Mouse (Mus musculus) small intestine, adult 2 months (tissue): ENCODE data around the gene Rnpep. TPM values are rescaled to one million over a fixed set of nuclear protein-coding genes. Genes with fewer than 3 reads are reported as not detected.

Source experiments
- H3K27ac ChIP-seq: fragments of 200-500 bp; 2 replicates; pipeline ENCODE4 v1.5.1; 2012; ENCODE audit warnings: low read depth, low read length, control low read depth, inconsistent platforms; ENCODE audit not compliant: insufficient read depth
- H3K27me3 ChIP-seq: fragments of 200-500 bp; 2 replicates; pipeline ENCODE4 v1.6.1; 2012; ENCODE audit warnings: mild to moderate bottlenecking, moderate library complexity, low read length, inconsistent platforms; ENCODE audit not compliant: control insufficient read depth, insufficient read depth
- H3K36me3 ChIP-seq: fragments of 200-500 bp; 2 replicates; pipeline ENCODE4 v1.6.1; 2012; ENCODE audit warnings: mild to moderate bottlenecking, low read length, control low read depth, inconsistent platforms; ENCODE audit not compliant: control insufficient read depth, insufficient read depth
- H3K4me1 ChIP-seq: fragments of 200-500 bp; 2 replicates; pipeline ENCODE4 v1.6.1; 2012; ENCODE audit warnings: low read length, inconsistent platforms, mixed read lengths; ENCODE audit not compliant: control insufficient read depth, insufficient read depth, insufficient read length
- H3K4me3 ChIP-seq: fragments of 200-500 bp; 2 replicates; pipeline ENCODE4 v1.5.1; 2012; ENCODE audit warnings: low read depth, mild to moderate bottlenecking, control low read depth, inconsistent platforms, low read length, moderate library complexity
- CTCF ChIP-seq: fragments of 200-500 bp; IDR thresholded peaks from 2 replicates; pipeline ENCODE4 v1.5.1; 2012; ENCODE audit warnings: low read depth, mild to moderate bottlenecking, control low read depth, inconsistent platforms, low read length, moderate library complexity, mixed read lengths; ENCODE audit not compliant: insufficient replicate concordance, insufficient read length; ENCODE audit errors: extremely low read depth
- POLR2A ChIP-seq: fragments of 200-500 bp; IDR thresholded peaks from 2 replicates; pipeline ENCODE4 v1.6.1; 2012; ENCODE audit warnings: low read depth, mild to moderate bottlenecking, control low read depth, inconsistent platforms, low read length, moderate library complexity
- WGBS: fragments of 180-500 bp; shearing (Covaris S2); methylation state at CpG from one replicate; pipeline ENCODE4 v1.1.7; 2018; 5-methylcytosine and 5-hydroxymethylcytosine counted together
- polyA plus RNA-seq: library from polyadenylated mRNA; depleted of rRNA; stranded (reverse); fragments of >200 nt; gene quantifications from 2 replicates; pipeline ENCODE4 v1.2.3, GENCODE M21; 2012; rRNA removed

Gene Rnpep
- polyA plus RNA-seq, 1 experiment = 103 TPM

GRCm38 (mm10) chr1:135224981-135225604 is 58.8 kb downstream of the Rnpep start:
- peak overlapping the region; percentile 71 for H3K27ac ChIP-seq
- 13% methylated on average over 6 of the region's 6 CpGs for WGBS
- H3K4me1 ChIP-seq = peaks cover 36% of the 10 kb centered on the region

GRCm38 (mm10) chr1:135224147-135224546 is 59.7 kb downstream of the Rnpep start:
- H3K27ac ChIP-seq = peak overlapping the region; percentile 42
- no peaks in the 10 kb centered on the region for H3K27me3 ChIP-seq
- H3K36me3 ChIP-seq = no peaks in the 10 kb centered on the region
- peaks cover 41% of the 10 kb centered on the region for H3K4me1 ChIP-seq
- 30% methylated on average over 3 of the region's 3 CpGs for WGBS
- H3K4me3 ChIP-seq = no peak overlapping the region
- TF ChIP-seq POLR2A (no peak), CTCF (no peak)

More at GRCm38 (mm10) chr1:135224981-135225604, 58.8 kb downstream of the Rnpep start:
- Histone ChIP-seq H3K4me3 (no peak overlapping the region), H3K27me3 (no peaks in the 10 kb centered on the region), H3K36me3 (no peaks in the 10 kb centered on the region)
- peak; percentile 27; the same call in 1 of the 2 replicates for TF ChIP-seq POLR2A
- no peak for TF ChIP-seq CTCF

- Histone ChIP-seq H3K27me3 (no peaks in the 10 kb centered on the region), H3K4me1 (peaks cover 19% of the 10 kb centered on the region; the same call in 1 of the 2 replicates), H3K4me3 (no peak overlapping the region), H3K36me3 (no peaks in the 10 kb centered on the region), H3K27ac (peak overlapping the region; percentile 57)
- TF ChIP-seq POLR2A (no peak), CTCF (no peak)
- WGBS = 35% methylated on average over 13 of the region's 13 CpGs
Observed at GRCm38 (mm10) chr1:135217607-135218233, 66.2 kb downstream of the Rnpep start.

GRCm38 (mm10) chr1:135213772-135214640 is 69.9 kb downstream of the Rnpep start:
- Histone ChIP-seq H3K27me3 (no peaks in the 10 kb centered on the region), H3K4me3 (no peak overlapping the region), H3K27ac (peak overlapping the region; percentile 17; the same call in 1 of the 2 replicates), H3K36me3 (no peaks in the 10 kb centered on the region), H3K4me1 (peaks cover 21% of the 10 kb centered on the region)
- 34% methylated on average over 9 of the region's 9 CpGs for WGBS
- TF ChIP-seq CTCF (no peak), POLR2A (no peak)

Other genes starting within 250 kb of the Rnpep start
- 0.06 and 0.17 TPM in 2 replicates for gene Lgr6, start 178.8 kb downstream of the Rnpep start, polyA plus RNA-seq
- 3.9 and 5.4 TPM in 2 replicates for gene Ptpn7, start 151.4 kb downstream of the Rnpep start, polyA plus RNA-seq
- gene Arl8a, start 137.3 kb downstream of the Rnpep start, polyA plus RNA-seq = 31.0 and 82.9 TPM in 2 replicates
- gene Gpr37l1, start 116.4 kb downstream of the Rnpep start, polyA plus RNA-seq = 1.9 and 2.2 TPM in 2 replicates
- gene Elf3, start 25.5 kb downstream of the Rnpep start, polyA plus RNA-seq = 110 and 185 TPM in 2 replicates
- gene Timm17a, start 29.7 kb upstream of the Rnpep start, polyA plus RNA-seq = 22.5 and 24.1 TPM in 2 replicates
- 13.3 and 16.0 TPM in 2 replicates for gene Lmod1, start 40.7 kb upstream of the Rnpep start, polyA plus RNA-seq
- 3.9 and 6.5 TPM in 2 replicates for gene Shisa4, start 91.2 kb upstream of the Rnpep start, polyA plus RNA-seq
- gene Ipo9, start 146.4 kb upstream of the Rnpep start, polyA plus RNA-seq = 20.8 and 28.8 TPM in 2 replicates